Mouse (Mus musculus): ENCODE results near the gene Apobr. TPM values are rescaled to one million over a fixed set of nuclear protein-coding genes. Genes with fewer than 3 reads are reported as not detected.

The Apobr gene
- polyA plus RNA-seq, 1 experiment from 2014 or later, result 0.88 TPM

DNA sequence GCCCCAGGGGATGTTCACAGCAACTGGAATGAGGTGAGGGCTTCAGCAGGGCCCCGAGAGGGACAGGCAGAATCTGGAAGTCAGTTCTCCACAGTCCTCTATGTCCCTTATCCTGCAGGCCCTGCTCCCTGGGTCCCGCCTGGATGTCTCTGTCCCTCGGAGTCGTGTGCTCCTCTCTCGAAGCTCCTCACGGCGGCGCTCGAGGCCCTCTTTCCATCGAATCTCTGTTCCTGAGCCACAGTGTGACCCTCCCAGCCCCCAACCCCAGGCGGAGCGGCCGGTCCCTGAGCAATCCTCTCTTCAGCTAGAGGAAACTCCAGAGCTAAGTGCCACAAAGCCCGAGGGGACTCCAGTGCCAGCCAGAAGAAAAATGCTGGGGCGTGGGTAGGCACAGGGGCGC, 3.0 kb downstream of the Apobr start:
- Histone ChIP-seq H3K4me3 (ENCODE audit: low read length) (no peak overlapping the region), H3K9me3 (ENCODE audit: control insufficient read depth, low read length) (no peaks in the 10 kb centered on the region), H3K4me1 (ENCODE audit: control insufficient read depth, insufficient read depth, low read depth, low read length) (no peaks in the 10 kb centered on the region; the same call in none of the 2 replicates), H3K9ac (ENCODE audit: low read depth, low read length) (peak overlapping the region; percentile 31), H3K27ac (ENCODE audit: low read depth, low read length) (no peak overlapping the region), H3K4me2 (ENCODE audit: low read length) (peak overlapping the region; percentile 42; the same call in 1 of the 2 replicates), H3K27me3 (replicated peaks; ENCODE audit: control insufficient read depth, insufficient read depth, low read length) (no peaks in the 10 kb centered on the region), H3K36me3 (ENCODE audit: control insufficient read depth, insufficient read depth, low read length) (no peaks in the 10 kb centered on the region)
- peak; percentile 47; the same call in 1 of the 2 replicates for ATAC-seq
- 4% methylated on average over 16 of the region's 16 CpGs for WGBS

DNA sequence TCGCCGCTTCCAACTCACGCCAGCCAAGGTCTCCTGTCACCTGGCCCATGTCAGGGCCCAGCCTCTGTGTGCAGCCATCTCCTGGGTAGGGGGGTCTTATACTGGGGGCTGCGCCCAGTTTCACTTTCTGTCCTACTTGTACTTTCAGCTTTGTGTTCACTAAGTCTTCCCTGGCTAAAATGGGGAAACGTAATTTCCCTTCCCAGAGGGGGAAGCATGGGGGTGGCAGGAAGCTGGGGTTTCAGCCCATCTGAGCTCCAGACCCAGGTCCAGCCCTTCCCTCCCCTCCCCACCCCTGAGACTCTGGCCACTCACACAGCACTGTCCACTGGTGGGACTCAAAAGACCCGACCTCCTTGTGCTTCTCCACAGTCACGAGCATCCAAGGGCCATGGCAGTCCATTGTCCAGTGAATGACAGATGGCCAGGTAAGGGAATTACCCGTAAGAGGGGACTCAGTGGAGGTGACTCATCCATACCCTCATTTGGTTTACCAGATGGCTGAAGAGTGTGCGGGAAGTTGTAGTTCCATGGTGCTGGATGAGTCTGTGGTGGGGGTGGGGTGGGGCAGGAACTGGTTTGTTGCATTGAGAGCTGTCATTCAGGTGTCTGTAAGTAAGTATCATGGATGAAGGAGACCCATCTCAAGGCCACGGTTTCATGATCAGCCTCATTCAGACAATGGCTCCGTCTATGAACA, 10.3 kb downstream of the Apobr start, which contains the start of gene Il27:
Il27 (minus strand) TSS at position 80 of the 700 bp plus-strand sequence.
- Histone ChIP-seq H3K36me3 (ENCODE audit: control insufficient read depth, insufficient read depth, low read length) (no peaks in the 10 kb centered on the region), H3K27ac (ENCODE audit: low read depth, low read length) (no peak within 1 kb of the TSS)
- 87% methylated on average over 11 of the region's 11 CpGs for WGBS

DNA sequence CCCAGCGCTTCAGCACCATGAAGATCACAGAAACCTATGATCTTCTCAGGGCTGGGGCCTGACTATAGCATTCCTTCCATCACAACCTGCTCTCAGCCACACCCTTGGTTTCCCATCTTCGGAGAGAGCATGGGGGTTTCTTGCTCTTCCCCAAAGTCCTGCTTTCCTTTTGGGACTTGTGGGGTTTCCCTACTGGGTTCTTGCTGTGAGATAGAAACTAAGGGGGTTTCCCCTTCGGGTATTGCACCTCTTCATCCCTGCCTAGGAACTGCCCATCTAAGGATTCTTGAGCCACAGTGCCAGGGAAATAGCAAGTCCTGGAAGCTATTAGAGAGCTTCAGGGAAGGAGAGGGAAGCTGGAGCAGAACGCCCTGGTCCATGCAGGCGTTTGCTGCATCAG, 11.1 kb downstream of the Apobr start:
- Histone ChIP-seq H3K27me3 (replicated peaks; ENCODE audit: control insufficient read depth, insufficient read depth, low read length) (no peaks in the 10 kb centered on the region; the same call in 1 of the 2 replicates), H3K9ac (ENCODE audit: low read depth, low read length) (no peak overlapping the region), H3K36me3 (ENCODE audit: control insufficient read depth, insufficient read depth, low read length) (no peaks in the 10 kb centered on the region), H3K9me3 (ENCODE audit: control insufficient read depth, low read length) (no peaks in the 10 kb centered on the region), H3K4me3 (ENCODE audit: low read length) (no peak overlapping the region), H3K27ac (ENCODE audit: low read depth, low read length) (no peak overlapping the region), H3K4me2 (ENCODE audit: low read length) (no peak overlapping the region), H3K4me1 (ENCODE audit: control insufficient read depth, insufficient read depth, low read depth, low read length) (no peaks in the 10 kb centered on the region)
- WGBS, result 88% methylated on average over 5 of the region's 5 CpGs
- no peak for ATAC-seq

More for the DNA sequence above, 10.3 kb downstream of the Apobr start, which contains the start of gene Il27:
- Histone ChIP-seq H3K9me3 (ENCODE audit: control insufficient read depth, low read length) (no peaks in the 10 kb centered on the region), H3K9ac (ENCODE audit: low read depth, low read length) (no peak within 1 kb of the TSS), H3K4me1 (ENCODE audit: control insufficient read depth, insufficient read depth, low read depth, low read length) (no peaks in the 10 kb centered on the region), H3K4me3 (ENCODE audit: low read length) (no peak within 1 kb of the TSS), H3K27me3 (replicated peaks; ENCODE audit: control insufficient read depth, insufficient read depth, low read length) (no peaks in the 10 kb centered on the region; the same call in 1 of the 2 replicates), H3K4me2 (ENCODE audit: low read length) (no peak within 1 kb of the TSS)
- ATAC-seq, result no peak

DNA sequence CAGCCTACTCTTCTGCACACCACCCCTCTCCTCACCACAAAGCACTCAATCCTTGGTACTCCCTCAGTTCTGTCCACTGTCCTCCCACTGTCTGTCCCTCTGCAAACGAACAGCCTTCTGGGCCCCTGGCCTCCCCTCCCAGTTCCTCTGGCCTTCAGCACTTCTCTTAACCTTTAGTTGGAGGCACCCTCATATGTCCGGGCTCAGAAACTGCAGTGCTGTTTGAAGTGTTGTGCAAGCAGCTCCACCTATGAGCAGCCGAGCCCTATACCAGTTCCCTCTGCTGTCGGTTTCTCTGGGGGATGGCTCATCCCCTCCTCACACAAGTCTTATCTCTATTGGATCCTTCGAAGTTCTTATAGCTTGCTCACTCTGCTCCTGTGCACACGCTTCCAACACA, 11.7 kb downstream of the Apobr start:
- 65% methylated on average over 6 of the region's 6 CpGs for WGBS

DNA sequence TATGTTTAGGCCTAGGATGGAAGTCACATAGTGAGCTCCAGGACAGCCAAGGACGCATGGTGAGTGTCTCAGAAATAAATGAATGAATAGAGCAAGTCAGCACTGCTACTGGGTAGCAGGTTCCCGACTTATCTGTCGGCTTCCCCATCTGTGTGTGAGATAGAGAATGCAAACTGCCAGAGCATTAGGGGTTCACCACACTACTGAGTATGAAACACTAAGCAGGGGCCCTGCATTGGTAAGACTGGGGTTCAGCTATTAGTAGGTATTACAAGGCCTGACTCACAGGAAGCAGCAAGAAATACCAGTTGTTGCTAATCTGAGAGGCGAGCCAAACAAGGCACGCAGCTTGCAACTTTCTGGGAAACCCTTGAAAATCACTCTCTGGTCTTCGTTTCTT, 14.2 kb downstream of the Apobr start:
- Histone ChIP-seq H3K27me3 (replicated peaks; ENCODE audit: control insufficient read depth, insufficient read depth, low read length) (no peaks in the 10 kb centered on the region; the same call in 1 of the 2 replicates), H3K4me2 (ENCODE audit: low read length) (no peak overlapping the region), H3K27ac (ENCODE audit: low read depth, low read length) (no peak overlapping the region), H3K9me3 (ENCODE audit: control insufficient read depth, low read length) (no peaks in the 10 kb centered on the region), H3K4me1 (ENCODE audit: control insufficient read depth, insufficient read depth, low read depth, low read length) (no peaks in the 10 kb centered on the region), H3K4me3 (ENCODE audit: low read length) (no peak overlapping the region), H3K9ac (ENCODE audit: low read depth, low read length) (no peak overlapping the region), H3K36me3 (ENCODE audit: control insufficient read depth, insufficient read depth, low read length) (no peaks in the 10 kb centered on the region)
- ATAC-seq, result no peak
- 87% methylated on average over 6 of the region's 6 CpGs for WGBS

More for the DNA sequence above, 11.7 kb downstream of the Apobr start:
- H3K27me3 ChIP-seq (replicated peaks; ENCODE audit: control insufficient read depth, insufficient read depth, low read length), result no peaks in the 10 kb centered on the region; the same call in 1 of the 2 replicates
- H3K4me2 ChIP-seq (ENCODE audit: low read length), result no peak overlapping the region
- H3K9me3 ChIP-seq (ENCODE audit: control insufficient read depth, low read length), result no peaks in the 10 kb centered on the region
- no peak overlapping the region for H3K9ac ChIP-seq (ENCODE audit: low read depth, low read length)
- no peak overlapping the region for H3K27ac ChIP-seq (ENCODE audit: low read depth, low read length)
- no peaks in the 10 kb centered on the region for H3K4me1 ChIP-seq (ENCODE audit: control insufficient read depth, insufficient read depth, low read depth, low read length)
- no peaks in the 10 kb centered on the region for H3K36me3 ChIP-seq (ENCODE audit: control insufficient read depth, insufficient read depth, low read length)
- no peak for ATAC-seq
- H3K4me3 ChIP-seq (ENCODE audit: low read length), result no peak overlapping the region

DNA sequence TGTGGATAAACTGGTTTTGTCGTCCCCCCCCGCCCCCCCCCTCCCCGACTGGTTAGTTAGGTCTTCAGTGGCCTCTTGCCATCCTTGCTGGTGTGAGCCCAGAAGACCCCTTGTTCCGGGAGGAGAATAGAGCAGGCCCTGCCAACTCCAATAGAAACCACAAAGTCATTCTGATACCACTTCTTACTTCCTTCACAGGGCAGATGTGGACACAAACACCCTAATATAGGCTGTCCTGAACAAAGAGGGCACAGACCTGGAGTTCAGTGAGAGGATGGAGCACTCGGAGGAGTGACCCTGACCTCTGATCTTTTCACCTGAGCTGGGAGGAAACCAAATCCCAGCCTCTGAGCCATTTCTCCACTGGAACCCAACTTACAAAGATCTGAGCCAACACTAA, 17.2 kb downstream of the Apobr start:
- ATAC-seq, result no peak
- Histone ChIP-seq H3K9me3 (ENCODE audit: control insufficient read depth, low read length) (no peaks in the 10 kb centered on the region), H3K9ac (ENCODE audit: low read depth, low read length) (no peak overlapping the region), H3K36me3 (ENCODE audit: control insufficient read depth, insufficient read depth, low read length) (no peaks in the 10 kb centered on the region), H3K4me2 (ENCODE audit: low read length) (no peak overlapping the region), H3K4me1 (ENCODE audit: control insufficient read depth, insufficient read depth, low read depth, low read length) (no peaks in the 10 kb centered on the region), H3K27ac (ENCODE audit: low read depth, low read length) (no peak overlapping the region), H3K27me3 (replicated peaks; ENCODE audit: control insufficient read depth, insufficient read depth, low read length) (no peaks in the 10 kb centered on the region), H3K4me3 (ENCODE audit: low read length) (no peak overlapping the region)
- 56% methylated on average over 5 of the region's 5 CpGs for WGBS

DNA sequence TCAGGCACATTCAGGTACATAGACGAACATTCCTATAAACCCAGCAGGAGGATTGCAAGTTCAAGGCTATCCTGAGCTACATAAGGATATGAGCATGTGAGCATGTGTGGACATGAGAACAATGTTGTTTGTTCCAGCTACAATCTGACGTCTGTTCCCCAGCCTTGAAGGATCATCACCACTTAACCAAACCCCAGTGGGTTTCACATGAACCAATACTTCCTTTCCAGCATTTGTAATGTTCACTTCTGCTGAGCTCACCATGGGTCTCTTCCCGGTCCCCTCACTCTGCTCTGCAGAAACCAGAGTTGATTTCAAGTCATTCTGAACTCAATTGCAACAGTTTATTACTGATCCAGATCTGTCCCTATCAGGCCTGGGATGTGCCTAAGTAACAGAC, 17.9 kb downstream of the Apobr start:
- H3K27me3 ChIP-seq (replicated peaks; ENCODE audit: control insufficient read depth, insufficient read depth, low read length), result no peaks in the 10 kb centered on the region
- H3K36me3 ChIP-seq (ENCODE audit: control insufficient read depth, insufficient read depth, low read length), result no peaks in the 10 kb centered on the region
- no peaks in the 10 kb centered on the region for H3K9me3 ChIP-seq (ENCODE audit: control insufficient read depth, low read length)
- H3K9ac ChIP-seq (ENCODE audit: low read depth, low read length), result no peak overlapping the region
- ATAC-seq, result no peak
- H3K4me2 ChIP-seq (ENCODE audit: low read length), result no peak overlapping the region
- H3K27ac ChIP-seq (ENCODE audit: low read depth, low read length), result no peak overlapping the region
- H3K4me3 ChIP-seq (ENCODE audit: low read length), result no peak overlapping the region
- H3K4me1 ChIP-seq (ENCODE audit: control insufficient read depth, insufficient read depth, low read depth, low read length), result no peaks in the 10 kb centered on the region
- 86% methylated on average over 3 of the region's 3 CpGs for WGBS

DNA sequence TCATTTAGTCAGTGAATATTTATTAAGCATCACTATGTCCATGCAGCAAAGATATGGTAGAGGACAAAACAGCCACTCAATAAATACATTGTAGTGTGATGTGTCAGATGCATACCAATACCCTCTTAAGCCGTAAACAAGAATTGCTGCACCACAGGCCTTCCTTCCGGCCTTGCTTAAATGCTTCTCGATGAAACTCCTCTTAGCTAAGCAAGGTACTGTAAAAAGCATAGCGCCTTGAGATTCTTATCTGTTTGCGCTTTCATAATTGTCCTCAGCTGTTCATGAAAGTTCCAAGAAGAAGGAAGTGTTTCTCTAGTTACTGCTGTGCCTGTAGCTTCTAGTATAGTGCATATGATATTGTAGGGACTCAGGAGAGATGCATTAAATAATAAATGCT, 21.9 kb downstream of the Apobr start:
- Histone ChIP-seq H3K4me1 (ENCODE audit: control insufficient read depth, insufficient read depth, low read depth, low read length) (no peaks in the 10 kb centered on the region), H3K9ac (ENCODE audit: low read depth, low read length) (no peak overlapping the region), H3K4me2 (ENCODE audit: low read length) (no peak overlapping the region), H3K27ac (ENCODE audit: low read depth, low read length) (no peak overlapping the region), H3K9me3 (ENCODE audit: control insufficient read depth, low read length) (no peaks in the 10 kb centered on the region), H3K36me3 (ENCODE audit: control insufficient read depth, insufficient read depth, low read length) (no peaks in the 10 kb centered on the region), H3K27me3 (replicated peaks; ENCODE audit: control insufficient read depth, insufficient read depth, low read length) (no peaks in the 10 kb centered on the region), H3K4me3 (ENCODE audit: low read length) (no peak overlapping the region)
- ATAC-seq, result no peak
- 83% methylated on average over 5 of the region's 5 CpGs for WGBS

DNA sequence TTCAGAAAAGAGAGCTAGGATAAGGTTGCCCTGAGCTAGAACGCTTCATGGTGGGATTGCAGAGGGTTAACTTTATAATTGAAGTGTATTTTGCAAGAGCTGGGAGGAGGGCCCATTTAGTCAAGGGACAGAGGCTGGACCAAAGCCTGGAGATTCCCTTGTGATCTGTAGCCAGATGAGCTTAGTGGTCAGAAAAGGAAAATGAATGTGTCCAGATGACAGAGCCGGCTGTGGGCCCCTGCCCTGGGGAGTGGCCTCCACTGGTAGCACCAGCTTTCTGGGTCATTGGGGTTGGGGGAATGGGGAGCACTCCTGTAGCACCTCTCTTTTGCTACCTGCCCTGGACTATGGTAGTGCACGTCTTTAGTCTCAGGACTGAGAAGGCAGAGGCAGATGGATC, 22.3 kb downstream of the Apobr start:
- H3K9ac ChIP-seq (ENCODE audit: low read depth, low read length), result no peak overlapping the region
- H3K4me2 ChIP-seq (ENCODE audit: low read length), result no peak overlapping the region
- H3K4me1 ChIP-seq (ENCODE audit: control insufficient read depth, insufficient read depth, low read depth, low read length), result no peaks in the 10 kb centered on the region
- no peaks in the 10 kb centered on the region for H3K36me3 ChIP-seq (ENCODE audit: control insufficient read depth, insufficient read depth, low read length)
- WGBS, result 67% methylated on average over 3 of the region's 3 CpGs
- no peak for ATAC-seq
- no peaks in the 10 kb centered on the region for H3K9me3 ChIP-seq (ENCODE audit: control insufficient read depth, low read length)
- H3K27ac ChIP-seq (ENCODE audit: low read depth, low read length), result no peak overlapping the region
- no peak overlapping the region for H3K4me3 ChIP-seq (ENCODE audit: low read length)
- H3K27me3 ChIP-seq (replicated peaks; ENCODE audit: control insufficient read depth, insufficient read depth, low read length), result no peaks in the 10 kb centered on the region
